ENCODE assay signal across 20 mouse cellular contexts in genomic region chr9:15737522-15737921, GRCm38 (mm10).
"Had no signal": no experiment of that assay in that cellular context is flagged by ENCODE, and none has a peak within 500 bp of the region (broad histone marks: within the 10 kb centered on the region; RNA-seq: fewer than 3 reads in every experiment).

No protein-coding gene starts in this region.

- H3K9me3 ChIP-seq: intestine, embryonic 15.5 days; kidney, embryonic 15.5 days; midbrain, embryonic 12.5 days; neural tube, embryonic 13.5 days had no signal

- H3K27ac ChIP-seq: intestine, embryonic 15.5 days; kidney, embryonic 15.5 days; left cerebral cortex, adult 2 months; liver, embryonic 14.5 days; macrophage; midbrain, embryonic 12.5 days; neural tube, embryonic 13.5 days had no signal

- H3K4me2 ChIP-seq: intestine, embryonic 15.5 days; kidney, embryonic 15.5 days; lung, embryonic 14.5 days; midbrain, embryonic 12.5 days; neural tube, embryonic 13.5 days had no signal

- DNase-seq: kidney, adult 11 months; kidney, adult 8-10 months; kidney, postnatal 10 days; kidney, postnatal 36 days; layer of hippocampus, postnatal 36 days; lung, embryonic 14.5 days; retina, postnatal 1 day; right cerebral cortex, postnatal 25 days; spleen, adult 18-20 months; thymus, adult 18-20 months; thymus, postnatal 36 days had no signal

- H3K9ac ChIP-seq: intestine, embryonic 15.5 days; kidney, embryonic 15.5 days; liver, embryonic 14.5 days; lung, embryonic 14.5 days; midbrain, embryonic 12.5 days; neural tube, embryonic 13.5 days had no signal

- H3K4me1 ChIP-seq: intestine, embryonic 15.5 days had no signal

- ATAC-seq: intestine, embryonic 15.5 days; midbrain, embryonic 16.5 days had no signal

- H3K27me3 ChIP-seq: intestine, embryonic 15.5 days; kidney, embryonic 15.5 days; midbrain, embryonic 12.5 days; neural tube, embryonic 13.5 days had no signal

- H3K4me3 ChIP-seq: intestine, embryonic 15.5 days; kidney, embryonic 15.5 days; left cerebral cortex, adult 2 months; midbrain, embryonic 12.5 days; myocyte; neural tube, embryonic 13.5 days had no signal
